Mouse (Mus musculus) liver, adult 2 months (tissue): ENCODE results near the gene Lrba.

Experiments used
- CTCF ChIP-seq: fragments of 200-500 bp; IDR thresholded peaks from 2 replicates; pipeline ENCODE4 v1.5.1; 2011; ENCODE audit warnings: low read depth, low read length, control low read depth
- POLR2A ChIP-seq: fragments of 200-500 bp; IDR thresholded peaks from 2 replicates; pipeline ENCODE4 v1.6.1; 2011; ENCODE audit warnings: low read length, control low read depth; ENCODE audit not compliant: insufficient read depth; ENCODE audit errors: extremely low read depth

GRCm38 (mm10) chr3:86571518-86571917 is 347.0 kb downstream of the Lrba start:
- TF ChIP-seq CTCF (no peak), POLR2A (no peak)
